Mouse (Mus musculus) lung, postnatal 0 days (tissue): ENCODE results near the gene Gm20708. TPM values are rescaled to one million over a fixed set of nuclear protein-coding genes. Genes with fewer than 3 reads are reported as not detected.

Source experiments
- ATAC-seq: fragments of 200-750 bp; cut with Nextera tagmentation; 2 replicates; pipeline ENCODE4 v1.8.0; 2017; ENCODE audit warnings: moderate library complexity
- DNase-seq: peaks from one replicate; pipeline ENCODE4 v3.0.0-alpha.2; 2016; ENCODE audit warnings: low spot score
- H3K27ac ChIP-seq: fragments of 300-500 bp; sonication (generic); 2 replicates; pipeline ENCODE4 v1.5.1; 2014; ENCODE audit warnings: antibody characterized with exemption, mild to moderate bottlenecking, low read length, mixed read lengths
- H3K27me3 ChIP-seq: fragments of 300-500 bp; sonication (generic); replicated peaks from 2 replicates; pipeline ENCODE4 v1.6.1; 2014; ENCODE audit warnings: low read length, mixed read lengths; ENCODE audit not compliant: insufficient read depth
- H3K36me3 ChIP-seq: fragments of 300-500 bp; sonication (generic); 2 replicates; pipeline ENCODE4 v1.6.1; 2014; ENCODE audit warnings: low read length, mixed read lengths; ENCODE audit not compliant: insufficient read depth
- H3K4me1 ChIP-seq: fragments of 300-500 bp; sonication (generic); 2 replicates; pipeline ENCODE4 v1.6.1; 2014; ENCODE audit warnings: antibody characterized with exemption, low read depth, low read length, mixed read lengths; ENCODE audit not compliant: insufficient read depth
- H3K4me2 ChIP-seq: fragments of 300-500 bp; sonication (generic); replicated peaks from 2 replicates; pipeline ENCODE4 v1.6.1; 2014; ENCODE audit warnings: low read depth, mild to moderate bottlenecking, low read length, moderate library complexity, mixed read lengths
- H3K4me3 ChIP-seq: fragments of 300-500 bp; sonication (generic); 2 replicates; pipeline ENCODE4 v1.5.1; 2014; ENCODE audit warnings: low read depth, low read length
- H3K9ac ChIP-seq: fragments of 300-500 bp; sonication (generic); replicated peaks from 2 replicates; pipeline ENCODE4 v1.6.1; 2014; ENCODE audit warnings: low read depth, mild to moderate bottlenecking
- H3K9me3 ChIP-seq: fragments of 300-500 bp; sonication (generic); 2 replicates; pipeline ENCODE4 v1.6.1; 2016; ENCODE audit warnings: low read length, mixed read lengths
- CTCF ChIP-seq: IDR thresholded peaks from 2 replicates; pipeline ENCODE4 v1.5.1; 2016; ENCODE audit warnings: antibody characterized with exemption, mild to moderate bottlenecking
- EP300 ChIP-seq: IDR thresholded peaks from 2 replicates; pipeline ENCODE4 v1.6.1; 2016; ENCODE audit warnings: antibody characterized with exemption, mild to moderate bottlenecking, control low read depth
- whole genome bisulfite sequencing: fragments of 180-500 bp; shearing (Covaris S2); extraction: QIAGEN DNeasy Blood & Tissue Kit; methylation state at CpG from one replicate; pipeline ENCODE4 v1.1.7; 2014; 5-methylcytosine and 5-hydroxymethylcytosine counted together
- polyA plus RNA-seq: library from polyadenylated mRNA; unstranded; fragments of >200 nt; fragmentation: Nextera tagmentation; extraction: Ambion mirVana; gene quantifications from 2 replicates; pipeline ENCODE4 v1.2.1, GENCODE M21; 2015

The Gm20708 gene
- polyA plus RNA-seq, 1 experiment from 2014 or later = 0.27 TPM

DNA sequence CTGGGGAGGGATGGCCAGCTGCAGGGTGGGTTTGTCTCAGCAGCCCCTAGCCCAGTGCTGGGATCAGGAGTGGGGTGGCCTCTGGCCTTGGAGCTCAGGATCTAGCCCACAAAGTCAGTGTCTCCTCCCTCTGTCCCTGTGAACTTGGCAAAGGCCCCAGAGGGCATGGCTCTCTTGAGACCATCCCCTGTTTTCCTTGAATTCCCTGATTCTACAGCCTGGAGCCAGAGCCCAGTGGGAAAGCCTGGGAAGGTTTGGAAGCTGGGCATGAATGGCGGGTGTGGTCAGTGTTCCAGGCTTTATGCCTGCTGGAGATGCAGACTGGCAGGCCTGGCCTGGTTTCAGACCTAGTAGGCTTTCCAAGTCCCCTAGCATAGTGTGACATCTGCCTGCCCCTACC is 72.7 kb downstream of the Gm20708 start:
- 55% methylated on average over 1 of the region's 1 CpGs for WGBS
- no peak overlapping the region for H3K4me3 ChIP-seq
- no peaks in the 10 kb centered on the region for H3K36me3 ChIP-seq
- peak; percentile 51 for ATAC-seq
- H3K9me3 ChIP-seq = no peaks in the 10 kb centered on the region
- no peak overlapping the region for H3K4me2 ChIP-seq
- H3K27ac ChIP-seq = peak overlapping the region; percentile 78
- DNase-seq = peak; percentile 66
- H3K27me3 ChIP-seq = no peaks in the 10 kb centered on the region
- peaks cover 38% of the 10 kb centered on the region for H3K4me1 ChIP-seq
- no peak overlapping the region for H3K9ac ChIP-seq
- no peak for TF ChIP-seq CTCF
- no peak for TF ChIP-seq EP300

DNA sequence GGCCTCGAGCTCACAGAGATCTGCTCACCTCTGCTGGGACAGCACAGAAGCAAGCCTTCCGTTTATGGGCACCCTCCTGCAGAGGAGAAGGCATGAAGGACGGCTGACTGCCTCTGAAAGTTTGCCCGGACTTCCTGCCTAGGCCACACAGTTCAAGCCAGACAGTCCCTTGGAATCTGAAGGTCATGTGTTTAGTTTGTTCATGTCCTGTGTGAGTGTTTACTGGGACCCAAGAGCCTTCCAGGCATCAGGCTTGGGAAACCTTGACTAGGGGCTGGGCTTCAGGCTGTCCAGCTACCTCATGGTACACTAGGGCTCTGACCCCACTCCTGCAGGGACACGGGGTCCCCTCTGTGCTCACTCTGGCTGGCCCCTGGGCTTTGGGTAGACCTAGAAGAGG is 76.5 kb downstream of the Gm20708 start:
- no peak overlapping the region for H3K9ac ChIP-seq
- H3K4me3 ChIP-seq = no peak overlapping the region
- DNase-seq = no peak
- no peak for ATAC-seq
- TF ChIP-seq CTCF (no peak), EP300 (peak; percentile 54; the same call in 1 of the 2 replicates)
- H3K27me3 ChIP-seq = no peaks in the 10 kb centered on the region
- no peaks in the 10 kb centered on the region for H3K36me3 ChIP-seq
- H3K9me3 ChIP-seq = no peaks in the 10 kb centered on the region
- H3K27ac ChIP-seq = peak overlapping the region; percentile 57
- H3K4me1 ChIP-seq = peaks cover 38% of the 10 kb centered on the region
- no peak overlapping the region for H3K4me2 ChIP-seq
- WGBS = 24% methylated on average over 5 of the region's 5 CpGs

DNA sequence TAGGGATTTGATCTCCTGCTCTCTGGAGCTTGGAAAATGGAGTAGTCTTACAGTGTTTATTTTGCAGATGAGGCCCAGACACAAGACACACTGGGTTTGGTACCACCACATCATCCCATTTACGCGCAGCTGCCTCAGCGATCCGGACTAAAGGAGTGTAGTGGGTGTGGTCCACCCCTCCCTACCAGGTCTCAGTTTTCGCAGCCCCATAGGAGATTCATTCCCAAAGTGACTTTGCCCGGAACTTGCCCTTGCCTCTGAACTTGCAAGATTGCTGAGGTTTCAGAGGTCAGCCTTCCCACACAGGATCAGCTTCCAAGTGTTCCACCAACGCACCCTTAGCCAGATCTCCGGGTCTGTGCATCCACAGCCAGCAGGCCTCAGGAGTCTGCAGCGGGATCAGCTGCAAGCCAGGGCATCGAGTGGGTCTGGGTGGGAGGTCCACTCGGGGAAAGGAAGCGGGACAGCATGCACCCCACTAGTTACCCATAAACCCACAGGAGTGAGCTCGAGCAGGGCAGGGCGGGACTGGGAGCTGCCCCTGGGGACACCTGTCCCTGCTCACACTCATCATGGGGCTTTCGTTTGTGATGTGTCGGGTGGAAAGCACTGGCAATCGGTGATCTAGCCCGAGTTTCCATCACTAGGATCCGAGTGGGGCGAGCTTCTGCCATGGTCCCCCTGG is 78.8 kb downstream of the Gm20708 start:
- peak overlapping the region; percentile 34; the same call in 1 of the 2 replicates for H3K4me2 ChIP-seq
- no peak overlapping the region for H3K9ac ChIP-seq
- H3K27me3 ChIP-seq = no peaks in the 10 kb centered on the region
- DNase-seq (no peak), ATAC-seq (no peak)
- H3K9me3 ChIP-seq = no peaks in the 10 kb centered on the region
- WGBS = 46% methylated on average over 20 of the region's 20 CpGs
- peaks cover 25% of the 10 kb centered on the region for H3K4me1 ChIP-seq
- H3K27ac ChIP-seq = no peak overlapping the region
- H3K4me3 ChIP-seq = no peak overlapping the region
- TF ChIP-seq EP300 (no peak), CTCF (no peak)
- H3K36me3 ChIP-seq = no peaks in the 10 kb centered on the region

DNA sequence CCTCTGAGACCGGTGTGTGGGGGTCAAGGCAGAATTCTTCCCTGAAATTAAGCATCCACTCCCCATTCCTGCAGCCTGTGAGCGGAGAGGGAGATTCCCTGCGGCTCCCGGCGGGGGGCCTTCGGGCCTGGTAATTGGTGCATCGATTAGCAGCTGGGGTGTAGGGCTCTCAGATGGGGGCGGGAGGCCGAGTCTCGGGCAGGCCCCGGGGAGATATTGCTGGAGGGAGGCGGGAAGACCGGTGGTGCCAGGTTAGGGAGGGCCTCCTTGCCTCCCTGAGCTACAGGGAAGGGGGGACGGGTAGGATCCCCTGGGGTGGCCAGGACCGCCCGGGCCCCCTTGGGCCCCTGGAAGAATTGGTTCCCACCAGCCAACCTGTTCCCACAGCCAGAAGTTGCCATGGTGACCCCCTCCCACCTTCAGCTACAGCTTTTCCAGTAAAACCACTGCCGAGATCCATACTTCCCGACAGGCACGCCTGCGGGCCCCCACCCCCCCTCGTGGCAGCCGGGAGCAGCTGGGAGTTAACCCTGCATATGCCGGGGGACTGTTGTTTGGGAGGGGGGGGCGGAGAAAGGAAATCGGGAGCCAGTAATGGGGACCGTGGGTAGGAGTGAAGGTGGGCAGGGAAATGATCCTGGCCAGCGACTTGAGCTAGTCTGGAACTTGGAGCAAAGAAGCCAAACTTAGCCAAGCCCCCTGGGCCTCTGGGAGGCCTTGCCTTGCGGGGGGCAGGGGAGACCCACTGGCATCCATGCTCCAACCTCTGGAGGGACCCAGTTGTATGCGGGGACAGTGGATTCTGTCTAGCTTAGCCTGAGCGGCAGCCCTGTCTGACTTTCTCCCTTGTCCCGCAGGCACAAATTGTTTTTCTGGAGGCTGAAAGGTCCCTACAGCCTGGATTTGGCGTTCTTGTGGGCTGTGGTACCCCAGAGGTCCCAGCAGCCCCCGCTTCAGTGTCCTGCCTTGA is 79.7 kb downstream of the Gm20708 start:
- peak overlapping the region; percentile 14; the same call in 1 of the 2 replicates for H3K27ac ChIP-seq
- DNase-seq (no peak), ATAC-seq (peak; percentile 24; the same call in 1 of the 2 replicates)
- no peaks in the 10 kb centered on the region for H3K36me3 ChIP-seq
- no peaks in the 10 kb centered on the region for H3K27me3 ChIP-seq
- peak overlapping the region; percentile 34 for H3K4me2 ChIP-seq
- peaks cover 25% of the 10 kb centered on the region for H3K4me1 ChIP-seq
- no peaks in the 10 kb centered on the region for H3K9me3 ChIP-seq
- TF ChIP-seq EP300 (peak; percentile 64; the same call in 1 of the 2 replicates), CTCF (no peak)
- H3K4me3 ChIP-seq = 0 out of 2 replicates have a peak overlapping the region, but pooled peaks have one; percentile 10
- WGBS = 23% methylated on average over 29 of the region's 33 CpGs
- H3K9ac ChIP-seq = peak overlapping the region; percentile 19; the same call in 1 of the 2 replicates

Other genes with a start within 250 kb of the Gm20708 start
- 8.9 and 9.8 TPM in 2 replicates for gene Tnrc6c, start 155.4 kb upstream of the Gm20708 start, polyA plus RNA-seq
- gene Tmc8, start 27.6 kb upstream of the Gm20708 start, polyA plus RNA-seq = 5.5 and 6.5 TPM in 2 replicates
- 26.2 and 34.8 TPM in 2 replicates for gene Tmc6, start 27.5 kb upstream of the Gm20708 start, polyA plus RNA-seq
- gene 6030468B19Rik, start 12.0 kb upstream of the Gm20708 start, polyA plus RNA-seq = not detected in 2 replicates
- gene Syngr2, start within 50 bp of the Gm20708 start, polyA plus RNA-seq = 96.0 and 108 TPM in 2 replicates
- gene Afmid, start 16.3 kb downstream of the Gm20708 start, polyA plus RNA-seq = 2.4 and 2.9 TPM in 2 replicates
- 12.4 and 16.0 TPM in 2 replicates for gene Tk1, start 16.4 kb downstream of the Gm20708 start, polyA plus RNA-seq
- 15.0 and 26.2 TPM in 2 replicates for gene Birc5, start 39.6 kb downstream of the Gm20708 start, polyA plus RNA-seq
- gene Tmem235, start 51.1 kb downstream of the Gm20708 start, polyA plus RNA-seq = not detected in 2 replicates
- gene Tha1, start 63.8 kb downstream of the Gm20708 start, polyA plus RNA-seq = 6.3 and 8.4 TPM in 2 replicates
- 27.5 and 57.0 TPM in 2 replicates for gene Socs3, start 160.4 kb downstream of the Gm20708 start, polyA plus RNA-seq
- 88.6 and 89.5 TPM in 2 replicates for gene Pgs1, start 176.6 kb downstream of the Gm20708 start, polyA plus RNA-seq